Mouse (Mus musculus) kidney, adult 2 months (tissue): ENCODE measurements around the gene Alkbh4.

ENCODE experiments used
- CTCF ChIP-seq: fragments of 200-500 bp; conservative IDR thresholded peaks from 2 replicates; pipeline ENCODE4 v1.5.1; 2011; ENCODE audit warnings: low read depth, mild to moderate bottlenecking, control low read depth, low read length, moderate library complexity, mixed read lengths; ENCODE audit not compliant: insufficient read depth, insufficient read length
- POLR2A ChIP-seq: fragments of 200-500 bp; IDR thresholded peaks from one replicate; pipeline ENCODE4 v1.6.1; 2011; ENCODE audit warnings: low read depth, low read length, control low read depth

DNA sequence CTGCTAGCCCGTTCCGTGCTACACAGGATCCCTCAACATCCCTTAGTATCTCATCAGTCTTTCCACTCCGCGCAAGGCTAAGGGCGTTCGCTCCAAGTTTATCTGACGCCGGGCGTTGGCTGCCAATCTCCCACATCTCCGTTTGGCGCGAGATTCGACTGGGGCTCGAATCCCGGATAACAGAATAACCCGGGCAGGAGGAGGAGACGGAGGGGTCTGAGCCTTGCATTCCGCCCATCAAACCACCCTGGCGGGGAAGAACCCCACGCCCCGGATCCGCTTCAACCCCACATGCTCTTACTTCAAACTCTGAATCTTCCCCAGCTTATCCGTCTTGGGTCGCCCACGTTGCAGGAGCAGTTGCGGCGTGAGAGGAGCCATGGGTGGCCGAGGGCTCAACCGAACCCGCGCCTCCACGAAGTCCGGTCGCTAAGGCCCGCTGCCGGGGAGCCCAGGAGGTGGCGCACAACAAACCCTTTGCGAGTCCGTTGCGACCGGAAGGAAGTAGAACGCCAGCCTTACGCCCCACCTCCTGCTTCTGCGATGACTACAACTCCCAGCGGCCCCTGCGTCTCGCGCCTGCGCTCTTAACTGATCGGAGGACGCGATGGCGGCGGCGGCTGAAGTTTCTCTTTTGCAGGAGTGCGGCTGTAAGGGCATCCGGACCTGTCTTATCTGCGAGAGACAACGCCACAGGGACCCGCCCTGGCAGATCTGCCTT, at the start of gene Alkbh4, which contains the start of gene Lrwd1:
- peak; percentile 62 for TF ChIP-seq CTCF
- TF ChIP-seq POLR2A = peak; percentile 15
